Mouse (Mus musculus): ENCODE data around the gene Prkn. TPM values are rescaled to one million over a fixed set of nuclear protein-coding genes. Genes with fewer than 3 reads are reported as not detected.

The Prkn gene
- polyA plus RNA-seq, 1 experiment from 2014 or later, result 2.3 TPM

DNA sequence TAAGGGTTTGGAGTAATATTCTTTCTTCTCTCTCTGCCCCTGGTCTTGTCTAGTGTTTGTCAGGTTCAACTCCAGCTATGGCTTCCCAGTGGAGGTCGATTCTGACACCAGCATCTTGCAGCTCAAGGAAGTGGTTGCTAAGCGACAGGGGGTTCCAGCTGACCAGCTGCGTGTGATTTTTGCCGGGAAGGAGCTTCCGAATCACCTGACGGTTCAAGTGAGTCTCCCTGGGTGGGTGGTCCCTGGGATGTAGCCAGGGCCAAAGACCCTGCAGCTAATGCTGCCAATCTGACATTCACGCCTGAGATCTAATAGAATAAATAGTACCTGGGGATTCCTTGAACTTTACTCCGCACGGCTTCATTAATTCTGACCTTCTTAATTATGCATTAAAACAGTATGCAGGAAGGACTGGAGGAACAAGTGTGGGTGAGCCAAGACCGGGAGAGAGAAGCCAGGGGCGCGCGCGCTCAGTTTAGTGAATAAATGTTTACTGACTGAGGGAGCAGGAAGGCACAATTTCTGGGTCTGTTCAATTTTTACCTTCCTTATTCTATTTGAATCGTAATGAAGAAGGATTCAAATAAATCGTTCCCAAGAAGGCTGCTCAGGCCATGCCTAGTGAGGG is 227.0 kb downstream of the Prkn start:
- no peak for TF ChIP-seq EP300 (optimal IDR thresholded peaks at IDR 0.05)
- TF ChIP-seq CTCF (IDR thresholded peaks at IDR 0.05; ENCODE audit: low read depth), result no peak
- DNase-seq (ENCODE audit: low spot score) (no peak), ATAC-seq (ENCODE audit: low FRiP score, low TSS enrichment) (no peak)
- Histone ChIP-seq H3K9ac (ENCODE audit: low read length) (peak overlapping the region; percentile 8; the same call in 1 of the 2 replicates), H3K27me3 (ENCODE audit: control insufficient read depth, insufficient read depth, low read length) (no peaks in the 10 kb centered on the region), H3K4me3 (ENCODE audit: low read depth, low read length) (no peak overlapping the region), H3K4me2 (replicated peaks; ENCODE audit: low read depth) (peak overlapping the region; percentile 23; the same call in 1 of the 2 replicates), H3K36me3 (ENCODE audit: control insufficient read depth, insufficient read depth, low read length) (no peaks in the 10 kb centered on the region), H3K27ac (replicated peaks) (no peak overlapping the region), H3K9me3 (ENCODE audit: control insufficient read depth, low read length) (no peaks in the 10 kb centered on the region), H3K4me1 (replicated peaks; ENCODE audit: control insufficient read depth, insufficient read depth) (no peaks in the 10 kb centered on the region)
- 14% methylated on average over 16 of the region's 16 CpGs for WGBS

DNA sequence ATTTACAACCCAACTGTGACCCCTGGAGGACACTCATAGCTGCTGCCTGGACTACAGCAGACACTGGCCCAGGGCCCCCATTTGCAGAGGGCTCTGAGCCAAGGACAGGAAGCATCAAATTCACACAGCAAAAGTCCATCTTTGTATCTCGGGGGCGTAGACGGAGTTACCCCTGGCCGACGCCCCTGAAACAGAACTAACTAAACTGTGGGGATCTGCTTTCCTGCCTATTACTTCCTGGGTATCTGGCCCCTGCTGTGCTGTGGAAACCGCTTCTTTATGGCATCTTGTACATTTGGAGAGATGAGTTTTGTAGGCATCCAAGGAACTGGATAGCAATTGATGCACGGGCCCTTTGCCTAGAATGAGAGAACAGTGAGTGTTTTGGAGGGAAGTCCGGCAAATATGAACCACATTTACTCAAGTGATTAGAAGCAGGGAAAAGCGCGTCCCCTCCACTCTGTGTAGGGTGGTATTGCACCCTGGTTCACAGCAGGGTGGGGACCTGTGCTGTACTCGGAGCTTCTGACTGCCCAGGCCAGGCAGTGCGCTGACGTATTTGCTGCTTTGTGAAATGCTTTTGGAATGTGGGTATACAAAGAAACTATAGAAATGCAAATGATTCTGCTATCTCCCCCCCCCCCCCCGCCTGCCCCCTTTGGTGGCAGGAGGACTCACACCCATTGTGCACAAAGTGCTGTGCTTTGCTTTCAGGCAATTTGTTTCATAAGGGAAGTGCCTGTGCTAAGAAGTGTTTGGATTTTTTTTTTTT is 227.7 kb downstream of the Prkn start:
- ATAC-seq (ENCODE audit: low FRiP score, low TSS enrichment), result peak; percentile 86

DNA sequence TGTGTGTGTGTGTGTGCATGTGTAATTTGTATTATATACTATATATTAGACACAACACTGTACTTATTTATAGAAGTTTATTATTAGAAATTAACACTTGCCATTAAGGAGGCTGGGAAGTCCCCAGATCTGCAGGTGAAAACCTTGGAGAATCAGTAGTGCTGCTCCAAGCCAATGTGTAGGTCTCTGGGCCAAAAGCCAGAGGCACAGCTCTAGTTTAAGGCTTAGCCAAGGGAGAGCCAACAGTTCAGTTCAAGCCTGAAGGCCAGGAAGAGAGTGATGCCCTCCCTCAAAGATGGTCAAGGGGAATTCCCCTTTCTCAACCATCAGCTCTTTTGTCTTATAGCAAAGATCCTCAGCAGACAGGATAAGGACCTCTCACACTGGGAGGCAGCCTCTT is 230.8 kb downstream of the Prkn start:
- Histone ChIP-seq H3K27ac (replicated peaks) (no peak overlapping the region), H3K27me3 (ENCODE audit: control insufficient read depth, insufficient read depth, low read length) (no peaks in the 10 kb centered on the region), H3K4me1 (replicated peaks; ENCODE audit: control insufficient read depth, insufficient read depth) (no peaks in the 10 kb centered on the region), H3K36me3 (ENCODE audit: control insufficient read depth, insufficient read depth, low read length) (no peaks in the 10 kb centered on the region), H3K4me2 (replicated peaks; ENCODE audit: low read depth) (no peak overlapping the region), H3K4me3 (ENCODE audit: low read depth, low read length) (no peak overlapping the region), H3K9me3 (ENCODE audit: control insufficient read depth, low read length) (no peaks in the 10 kb centered on the region), H3K9ac (ENCODE audit: low read length) (no peak overlapping the region)
- TF ChIP-seq CTCF (IDR thresholded peaks at IDR 0.05; ENCODE audit: low read depth), result no peak
- TF ChIP-seq EP300 (optimal IDR thresholded peaks at IDR 0.05), result no peak
- ATAC-seq (ENCODE audit: low FRiP score, low TSS enrichment), result no peak
- no peak for DNase-seq (ENCODE audit: low spot score)

More for the DNA sequence above, 227.7 kb downstream of the Prkn start:
- Histone ChIP-seq H3K4me2 (replicated peaks; ENCODE audit: low read depth) (peak overlapping the region; percentile 23; the same call in 1 of the 2 replicates), H3K9ac (ENCODE audit: low read length) (0 out of 2 replicates have a peak overlapping the region, but pooled peaks have one; percentile 4), H3K27me3 (ENCODE audit: control insufficient read depth, insufficient read depth, low read length) (no peaks in the 10 kb centered on the region), H3K27ac (replicated peaks) (no peak overlapping the region), H3K4me1 (replicated peaks; ENCODE audit: control insufficient read depth, insufficient read depth) (no peaks in the 10 kb centered on the region), H3K9me3 (ENCODE audit: control insufficient read depth, low read length) (no peaks in the 10 kb centered on the region), H3K36me3 (ENCODE audit: control insufficient read depth, insufficient read depth, low read length) (no peaks in the 10 kb centered on the region), H3K4me3 (ENCODE audit: low read depth, low read length) (no peak overlapping the region)
- TF ChIP-seq EP300 (optimal IDR thresholded peaks at IDR 0.05) (no peak), CTCF (IDR thresholded peaks at IDR 0.05; ENCODE audit: low read depth) (peak; percentile 76)
- 20% methylated on average over 14 of the region's 14 CpGs for WGBS
- DNase-seq (ENCODE audit: low spot score), result peak; percentile 67

DNA sequence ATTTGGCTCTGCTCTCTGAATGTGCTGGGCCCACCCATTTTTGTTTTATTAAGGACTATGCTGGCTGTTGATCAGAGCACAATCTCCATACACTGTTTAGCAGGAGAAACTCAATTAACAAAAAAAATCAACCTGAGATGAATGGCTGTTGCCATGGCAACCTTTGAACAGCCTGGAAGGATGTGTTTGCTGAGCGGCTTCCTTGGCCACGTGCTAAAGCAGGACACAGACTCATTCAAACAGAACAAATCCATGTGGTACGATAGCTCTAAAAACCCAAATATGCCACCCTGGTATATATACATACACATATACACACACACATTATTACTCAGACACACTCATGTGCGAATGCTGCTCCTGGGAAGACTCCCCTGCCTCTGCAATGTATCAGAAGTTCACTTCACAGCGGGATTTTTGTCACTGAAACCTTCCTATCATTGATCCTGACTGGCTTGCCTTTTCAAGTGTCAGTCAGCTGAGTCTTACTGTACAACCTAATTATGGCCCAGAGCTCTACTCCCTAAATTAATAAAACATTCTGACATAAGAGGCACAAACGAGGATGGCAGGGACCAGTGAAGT is 236.2 kb downstream of the Prkn start:
- Histone ChIP-seq H3K9me3 (ENCODE audit: control insufficient read depth, low read length) (no peaks in the 10 kb centered on the region), H3K4me3 (ENCODE audit: low read depth, low read length) (no peak overlapping the region), H3K4me1 (replicated peaks; ENCODE audit: control insufficient read depth, insufficient read depth) (no peaks in the 10 kb centered on the region), H3K9ac (ENCODE audit: low read length) (no peak overlapping the region), H3K27me3 (ENCODE audit: control insufficient read depth, insufficient read depth, low read length) (no peaks in the 10 kb centered on the region), H3K4me2 (replicated peaks; ENCODE audit: low read depth) (no peak overlapping the region), H3K36me3 (ENCODE audit: control insufficient read depth, insufficient read depth, low read length) (no peaks in the 10 kb centered on the region), H3K27ac (replicated peaks) (no peak overlapping the region)
- TF ChIP-seq EP300 (optimal IDR thresholded peaks at IDR 0.05) (no peak), CTCF (IDR thresholded peaks at IDR 0.05; ENCODE audit: low read depth) (no peak)
- 35% methylated on average over 6 of the region's 6 CpGs for WGBS
- ATAC-seq (ENCODE audit: low FRiP score, low TSS enrichment) (no peak), DNase-seq (ENCODE audit: low spot score) (no peak)

DNA sequence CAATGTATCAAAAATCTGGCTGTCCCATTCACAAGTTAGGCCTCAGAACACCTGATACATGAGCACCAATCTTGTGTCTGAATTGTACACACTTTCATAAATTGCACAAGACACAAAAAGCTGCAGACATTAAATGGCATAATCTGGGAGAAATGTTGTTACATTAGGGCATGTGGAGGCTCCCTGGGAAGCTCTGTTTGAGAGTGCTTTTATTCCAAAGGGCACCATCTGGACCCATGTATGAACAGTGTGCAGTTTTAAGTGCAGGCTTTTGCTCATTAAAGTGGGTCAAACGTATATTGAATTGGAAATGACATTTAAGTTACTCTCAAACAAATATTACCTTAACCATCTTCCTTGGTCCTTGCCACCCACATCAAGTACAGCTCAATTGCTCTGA is 246.3 kb downstream of the Prkn start:
- H3K4me3 ChIP-seq (ENCODE audit: low read depth, low read length), result no peak overlapping the region
- no peak for ATAC-seq (ENCODE audit: low FRiP score, low TSS enrichment)
- H3K36me3 ChIP-seq (ENCODE audit: control insufficient read depth, insufficient read depth, low read length), result no peaks in the 10 kb centered on the region
- 70% methylated on average over 1 of the region's 1 CpGs for WGBS
- H3K4me2 ChIP-seq (replicated peaks; ENCODE audit: low read depth), result no peak overlapping the region
- no peak for TF ChIP-seq EP300 (optimal IDR thresholded peaks at IDR 0.05)
- no peak for TF ChIP-seq CTCF (IDR thresholded peaks at IDR 0.05; ENCODE audit: low read depth)
- no peak for DNase-seq (ENCODE audit: low spot score)
- H3K9me3 ChIP-seq (ENCODE audit: control insufficient read depth, low read length), result no peaks in the 10 kb centered on the region
- H3K27me3 ChIP-seq (ENCODE audit: control insufficient read depth, insufficient read depth, low read length), result no peaks in the 10 kb centered on the region
- H3K27ac ChIP-seq (replicated peaks), result no peak overlapping the region
- H3K9ac ChIP-seq (ENCODE audit: low read length), result no peak overlapping the region
- no peaks in the 10 kb centered on the region for H3K4me1 ChIP-seq (replicated peaks; ENCODE audit: control insufficient read depth, insufficient read depth)

DNA sequence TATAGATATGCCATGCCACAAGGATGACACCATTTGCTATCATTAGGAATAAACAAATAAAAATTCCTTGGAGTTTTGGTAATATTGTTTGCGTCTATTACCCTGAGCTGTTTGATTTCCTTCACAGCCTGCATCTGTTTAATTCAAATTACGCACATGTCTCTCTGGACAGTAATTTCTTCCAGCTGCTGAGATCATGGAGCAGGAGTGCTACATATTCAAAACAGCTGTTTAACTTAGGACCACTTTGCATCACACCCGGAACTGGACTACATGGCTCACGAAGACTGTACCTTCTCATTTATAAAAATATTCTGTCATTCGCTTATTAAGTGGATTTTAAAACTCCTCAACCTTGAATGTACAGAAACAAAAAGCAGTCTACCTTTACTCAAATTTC is 246.9 kb downstream of the Prkn start:
- TF ChIP-seq CTCF (IDR thresholded peaks at IDR 0.05; ENCODE audit: low read depth) (no peak), EP300 (optimal IDR thresholded peaks at IDR 0.05) (no peak)

More for the DNA sequence above, 246.9 kb downstream of the Prkn start:
- Histone ChIP-seq H3K9me3 (ENCODE audit: control insufficient read depth, low read length) (no peaks in the 10 kb centered on the region), H3K4me1 (replicated peaks; ENCODE audit: control insufficient read depth, insufficient read depth) (no peaks in the 10 kb centered on the region), H3K27ac (replicated peaks) (no peak overlapping the region), H3K4me3 (ENCODE audit: low read depth, low read length) (no peak overlapping the region), H3K27me3 (ENCODE audit: control insufficient read depth, insufficient read depth, low read length) (no peaks in the 10 kb centered on the region), H3K36me3 (ENCODE audit: control insufficient read depth, insufficient read depth, low read length) (no peaks in the 10 kb centered on the region), H3K4me2 (replicated peaks; ENCODE audit: low read depth) (no peak overlapping the region), H3K9ac (ENCODE audit: low read length) (no peak overlapping the region)
- WGBS, result 41% methylated on average over 5 of the region's 5 CpGs
- ATAC-seq (ENCODE audit: low FRiP score, low TSS enrichment), result no peak
- no peak for DNase-seq (ENCODE audit: low spot score)
